ENCODE assay signal across 8 mouse cellular contexts in the genomic region with DNA sequence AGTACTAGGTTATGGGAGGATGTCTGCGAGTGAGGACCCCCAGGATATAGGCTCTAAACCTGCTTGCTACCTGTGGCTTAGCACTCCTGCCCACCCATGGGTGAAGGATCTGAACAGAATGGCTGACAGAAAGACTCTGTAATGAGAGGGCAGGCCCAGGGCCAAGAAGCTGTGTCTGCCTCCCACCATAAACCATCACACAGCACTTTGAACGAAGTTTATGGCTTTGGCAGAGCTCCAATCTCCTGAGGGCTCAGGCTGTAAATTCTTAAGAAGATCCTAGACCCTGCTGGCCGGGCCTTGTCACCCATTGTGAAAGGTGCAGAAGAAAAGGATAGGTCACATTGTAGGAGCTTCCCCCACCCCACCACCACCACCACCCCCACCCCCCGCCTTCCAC.
DNase-seq lines count a peak whose midpoint lies in the region; ATAC-seq and TF ChIP-seq lines count a peak whose summit lies in the region.
"Had no signal": no experiment of that assay in that cellular context is flagged by ENCODE, and none has a peak within 500 bp of the region (broad histone marks: within the 10 kb centered on the region; RNA-seq: fewer than 3 reads in every experiment).

No protein-coding gene starts in this region.

- H3K9me3 ChIP-seq in lung, postnatal 0 days (ENCODE audit: low read length): no peaks in the 10 kb centered on the region
- no peaks in the 10 kb centered on the region for H3K9me3 ChIP-seq in forebrain, embryonic 10.5 days
- H3K9me3 ChIP-seq in intestine, embryonic 15.5 days: no peaks in the 10 kb centered on the region
- H3K9me3 ChIP-seq in neural tube, embryonic 12.5 days: no peaks in the 10 kb centered on the region
- H3K9me3 ChIP-seq: liver, embryonic 15.5 days had no signal

- H3K4me3 ChIP-seq in lung, postnatal 0 days (ENCODE audit: low read depth, low read length): no peak overlapping the region
- H3K4me3 ChIP-seq in forebrain, embryonic 10.5 days: no peak overlapping the region
- no peak overlapping the region for H3K4me3 ChIP-seq in intestine, embryonic 15.5 days (replicated peaks)
- no peak overlapping the region for H3K4me3 ChIP-seq in neural tube, embryonic 12.5 days
- H3K4me3 ChIP-seq: liver, embryonic 15.5 days had no signal

- TF ChIP-seq EP300 in lung, postnatal 0 days (IDR thresholded peaks at IDR 0.05): no peak

- H3K27me3 ChIP-seq in lung, postnatal 0 days (replicated peaks; ENCODE audit: insufficient read depth, low read length): no peaks in the 10 kb centered on the region
- H3K27me3 ChIP-seq in forebrain, embryonic 10.5 days (ENCODE audit: poor library complexity, severe bottlenecking): no peaks in the 10 kb centered on the region
- H3K27me3 ChIP-seq in intestine, embryonic 15.5 days (replicated peaks): no peaks in the 10 kb centered on the region
- no peaks in the 10 kb centered on the region for H3K27me3 ChIP-seq in neural tube, embryonic 12.5 days (replicated peaks)
- H3K27me3 ChIP-seq: liver, embryonic 15.5 days had no signal

- no peak for TF ChIP-seq CTCF in lung, postnatal 0 days (IDR thresholded peaks at IDR 0.05)

- WGBS in lung, postnatal 0 days: 43% methylated on average over 4 of the region's 4 CpGs
- 75% methylated on average over 4 of the region's 4 CpGs for WGBS in forebrain, embryonic 10.5 days
- 27% methylated on average over 4 of the region's 4 CpGs for WGBS in intestine, embryonic 15.5 days
- WGBS in neural tube, embryonic 12.5 days: 12% methylated on average over 4 of the region's 4 CpGs

- no peak overlapping the region for H3K4me2 ChIP-seq in lung, postnatal 0 days (replicated peaks; ENCODE audit: low read depth, low read length)
- H3K4me2 ChIP-seq in intestine, embryonic 15.5 days (replicated peaks): peak overlapping the region; percentile 28
- H3K4me2 ChIP-seq in neural tube, embryonic 12.5 days (replicated peaks): peak overlapping the region; percentile 44
- H3K4me2 ChIP-seq: liver, embryonic 15.5 days had no signal

- ATAC-seq in lung, postnatal 0 days: peak; percentile 47
- peak; percentile 94 for ATAC-seq in intestine, embryonic 15.5 days
- peak; percentile 72 for ATAC-seq in neural tube, embryonic 12.5 days (ENCODE audit: low FRiP score, low read depth)

- H3K9ac ChIP-seq in lung, postnatal 0 days (replicated peaks; ENCODE audit: low read depth): no peak overlapping the region
- no peak overlapping the region for H3K9ac ChIP-seq in intestine, embryonic 15.5 days
- no peak overlapping the region for H3K9ac ChIP-seq in neural tube, embryonic 12.5 days
- H3K9ac ChIP-seq: liver, embryonic 15.5 days had no signal

- DNase-seq in lung, postnatal 0 days (ENCODE audit: low spot score): peak; percentile 42
- DNase-seq in lung, postnatal 25 days (ENCODE audit: low spot score): no peak
- no peak for DNase-seq in forebrain, embryonic 10.5 days (ENCODE audit: extremely low spot score, low spot score)
- DNase-seq in right cerebral cortex, postnatal 25 days: no peak
- DNase-seq in right cerebral cortex, postnatal 4 days: no peak

- H3K4me1 ChIP-seq in lung, postnatal 0 days (ENCODE audit: insufficient read depth, low read depth, low read length): peaks cover 4% of the 10 kb centered on the region; the same call in 1 of the 2 replicates
- peaks cover 28% of the 10 kb centered on the region for H3K4me1 ChIP-seq in forebrain, embryonic 10.5 days
- H3K4me1 ChIP-seq in intestine, embryonic 15.5 days (replicated peaks): peaks cover 23% of the 10 kb centered on the region
- peaks cover 22% of the 10 kb centered on the region for H3K4me1 ChIP-seq in neural tube, embryonic 12.5 days
- H3K4me1 ChIP-seq: liver, embryonic 15.5 days had no signal

- H3K36me3 ChIP-seq in lung, postnatal 0 days (ENCODE audit: insufficient read depth, low read length): no peaks in the 10 kb centered on the region
- no peaks in the 10 kb centered on the region for H3K36me3 ChIP-seq in forebrain, embryonic 10.5 days (replicated peaks)
- no peaks in the 10 kb centered on the region for H3K36me3 ChIP-seq in intestine, embryonic 15.5 days
- no peaks in the 10 kb centered on the region for H3K36me3 ChIP-seq in neural tube, embryonic 12.5 days
- H3K36me3 ChIP-seq: liver, embryonic 15.5 days had no signal

- no peak overlapping the region for H3K27ac ChIP-seq in lung, postnatal 0 days (ENCODE audit: low read length)
- H3K27ac ChIP-seq in forebrain, embryonic 10.5 days: peak overlapping the region; percentile 85
- peak overlapping the region; percentile 88 for H3K27ac ChIP-seq in intestine, embryonic 15.5 days
- H3K27ac ChIP-seq in neural tube, embryonic 12.5 days: peak overlapping the region; percentile 80; the same call in 1 of the 2 replicates
- H3K27ac ChIP-seq: liver, embryonic 15.5 days had no signal
